Mouse (Mus musculus): ENCODE measurements at regions not wholly inside any gene's neighbourhood (a gene's known extent, or its start where the extent isn't known, plus 50 kb on each side); places are given as distances from the start of the nearest gene placed in this dataset.

DNA sequence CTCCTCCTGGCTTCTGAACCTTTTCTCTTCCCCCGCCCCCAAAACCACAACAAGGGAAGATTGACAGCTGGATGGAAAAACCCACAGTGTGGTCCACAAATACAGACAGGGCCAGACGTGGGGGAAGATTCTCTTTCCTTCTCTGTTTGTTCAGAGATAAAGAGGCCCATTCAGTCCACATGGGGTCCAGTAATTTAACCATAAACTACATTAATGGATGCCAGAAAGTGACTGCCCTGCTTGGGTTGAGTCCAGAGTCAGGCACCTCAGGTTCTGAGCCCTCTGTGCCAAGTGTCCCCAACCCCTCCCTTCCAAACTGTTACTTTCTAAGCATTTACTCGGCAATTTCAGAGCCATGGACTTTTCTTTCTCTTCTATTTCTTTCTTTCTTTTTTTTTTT lies 121.9 kb upstream of the Smyd2 start:
- H3K36me3 ChIP-seq (replicated peaks; ENCODE audit: control insufficient read depth, insufficient read depth): no peaks in the 10 kb centered on the region
- 42% methylated on average over 3 of the region's 3 CpGs for WGBS
- DNase-seq (ENCODE audit: low spot score) (no peak), ATAC-seq (ENCODE audit: low FRiP score) (no peak)
- H3K4me3 ChIP-seq (replicated peaks; ENCODE audit: low read length): no peak overlapping the region
- no peak overlapping the region for H3K9ac ChIP-seq
- no peak overlapping the region for H3K4me2 ChIP-seq (replicated peaks)
- H3K4me1 ChIP-seq (replicated peaks; ENCODE audit: control insufficient read depth, insufficient read depth, low read length): no peaks in the 10 kb centered on the region
- H3K9me3 ChIP-seq (ENCODE audit: control insufficient read depth, low read length): no peaks in the 10 kb centered on the region
- H3K27me3 ChIP-seq (ENCODE audit: control insufficient read depth, insufficient read depth, low read length): no peaks in the 10 kb centered on the region
- H3K27ac ChIP-seq: no peak overlapping the region

DNA sequence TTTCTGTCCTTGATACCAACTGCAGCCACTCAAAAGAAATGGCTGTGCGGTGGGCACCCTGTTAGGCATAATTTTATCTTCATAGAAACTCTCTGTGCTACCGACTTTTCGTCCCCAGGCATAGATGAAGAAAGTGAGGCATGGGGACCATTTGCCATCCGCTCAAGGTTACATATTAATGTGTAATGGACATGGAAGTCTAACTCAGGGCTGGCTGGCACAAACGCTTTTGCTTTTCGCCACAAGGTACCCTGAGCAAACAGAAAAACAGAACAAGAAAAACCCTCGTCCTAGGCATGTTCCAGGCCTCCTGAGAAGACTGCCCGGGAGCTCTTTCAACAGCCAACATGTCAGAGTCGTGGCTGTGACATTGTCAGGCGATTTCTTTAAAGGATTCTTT lies 121.0 kb upstream of the Smyd2 start:
- DNase-seq (ENCODE audit: low spot score): no peak

DNA sequence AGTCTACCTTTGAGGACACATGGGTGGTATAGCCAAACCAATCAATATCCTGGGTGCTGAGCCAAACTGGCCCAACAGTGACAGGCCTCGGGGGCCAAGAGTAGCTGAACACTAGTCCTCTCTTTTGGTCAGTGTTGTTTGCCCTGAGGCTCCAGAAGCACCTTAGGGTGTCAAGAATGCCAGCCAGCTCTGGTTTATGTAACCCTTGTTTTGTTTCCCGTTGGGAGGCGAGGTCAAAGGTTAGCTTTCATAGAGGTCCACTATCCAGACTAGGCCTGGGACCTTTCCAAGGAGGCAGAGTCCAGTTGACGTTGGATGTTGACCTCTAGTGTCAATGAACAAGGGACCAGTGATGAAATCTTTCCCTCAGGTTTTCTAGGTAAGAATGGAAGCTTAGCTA lies 120.0 kb upstream of the Smyd2 start:
- WGBS: 80% methylated on average over 4 of the region's 4 CpGs
- Histone ChIP-seq H3K9ac (no peak overlapping the region), H3K27me3 (ENCODE audit: control insufficient read depth, insufficient read depth, low read length) (no peaks in the 10 kb centered on the region), H3K27ac (no peak overlapping the region), H3K36me3 (replicated peaks; ENCODE audit: control insufficient read depth, insufficient read depth) (no peaks in the 10 kb centered on the region), H3K4me2 (replicated peaks) (no peak overlapping the region), H3K4me3 (replicated peaks; ENCODE audit: low read length) (no peak overlapping the region), H3K4me1 (replicated peaks; ENCODE audit: control insufficient read depth, insufficient read depth, low read length) (no peaks in the 10 kb centered on the region), H3K9me3 (ENCODE audit: control insufficient read depth, low read length) (no peaks in the 10 kb centered on the region)
- ATAC-seq (ENCODE audit: low FRiP score) (no peak), DNase-seq (ENCODE audit: low spot score) (no peak)

More for the DNA sequence above, 121.0 kb upstream of the Smyd2 start:
- no peak for ATAC-seq (ENCODE audit: low FRiP score)
- 85% methylated on average over 10 of the region's 10 CpGs for WGBS
- H3K36me3 ChIP-seq (replicated peaks; ENCODE audit: control insufficient read depth, insufficient read depth): no peaks in the 10 kb centered on the region
- H3K4me1 ChIP-seq (replicated peaks; ENCODE audit: control insufficient read depth, insufficient read depth, low read length): no peaks in the 10 kb centered on the region
- H3K4me3 ChIP-seq (replicated peaks; ENCODE audit: low read length): no peak overlapping the region
- no peak overlapping the region for H3K4me2 ChIP-seq (replicated peaks)
- H3K27me3 ChIP-seq (ENCODE audit: control insufficient read depth, insufficient read depth, low read length): no peaks in the 10 kb centered on the region
- no peak overlapping the region for H3K9ac ChIP-seq
- no peaks in the 10 kb centered on the region for H3K9me3 ChIP-seq (ENCODE audit: control insufficient read depth, low read length)
- H3K27ac ChIP-seq: no peak overlapping the region

DNA sequence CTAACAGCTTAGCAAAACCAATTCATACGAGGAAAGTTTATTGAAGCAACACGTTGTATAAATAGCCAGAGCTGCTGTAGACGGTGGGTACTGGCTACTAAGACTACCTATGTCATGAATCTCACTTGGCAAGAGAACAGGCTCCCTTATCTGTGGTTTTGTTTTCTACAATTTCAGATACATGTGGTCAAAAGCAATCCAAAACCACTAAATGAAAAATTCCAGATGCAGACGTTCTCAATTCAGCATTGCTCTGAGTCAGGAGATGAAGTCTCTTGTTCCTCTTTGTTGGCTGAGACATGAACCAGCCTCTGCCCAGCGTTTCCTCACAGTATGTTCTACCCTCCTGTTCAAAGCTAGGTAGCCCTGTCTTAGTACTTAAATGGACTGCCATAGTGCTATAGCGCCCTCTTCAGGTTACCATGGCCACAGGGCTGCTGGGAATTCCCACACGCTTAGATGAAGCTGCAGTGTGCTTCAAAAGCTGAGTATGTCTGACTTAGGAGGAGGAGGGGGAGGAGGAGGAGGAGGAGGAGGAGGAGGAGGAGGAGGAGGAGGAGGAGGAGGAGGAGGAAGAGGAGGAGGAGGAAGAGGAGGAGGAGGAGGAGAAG lies 119.0 kb upstream of the Smyd2 start:
- no peaks in the 10 kb centered on the region for H3K27me3 ChIP-seq (ENCODE audit: control insufficient read depth, insufficient read depth, low read length)

DNA sequence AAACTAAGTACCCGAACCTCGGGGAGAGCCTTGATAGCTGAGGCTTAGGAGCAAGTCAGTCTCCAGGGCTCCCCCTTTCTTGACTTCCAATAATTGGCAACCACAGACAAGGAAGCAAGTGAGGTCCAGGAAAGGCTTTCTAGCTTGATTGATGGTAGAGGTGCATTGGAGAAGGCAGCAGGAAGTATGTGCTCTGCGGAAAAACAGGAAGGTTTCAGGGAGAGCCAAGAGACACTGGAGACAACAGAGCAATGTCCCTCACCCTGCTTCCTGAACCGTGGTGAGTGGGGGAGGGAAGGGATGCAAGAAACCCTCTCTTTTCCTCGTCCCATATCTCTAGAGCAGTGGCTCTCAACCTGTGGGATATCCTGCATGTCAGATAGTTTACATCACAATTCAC lies 115.9 kb upstream of the Smyd2 start:
- no peaks in the 10 kb centered on the region for H3K4me1 ChIP-seq (replicated peaks; ENCODE audit: control insufficient read depth, insufficient read depth, low read length)
- 43% methylated on average over 5 of the region's 5 CpGs for WGBS
- H3K36me3 ChIP-seq (replicated peaks; ENCODE audit: control insufficient read depth, insufficient read depth): no peaks in the 10 kb centered on the region
- H3K4me3 ChIP-seq (replicated peaks; ENCODE audit: low read length): no peak overlapping the region
- no peak overlapping the region for H3K27ac ChIP-seq
- H3K9me3 ChIP-seq (ENCODE audit: control insufficient read depth, low read length): no peaks in the 10 kb centered on the region
- DNase-seq (ENCODE audit: low spot score) (no peak), ATAC-seq (ENCODE audit: low FRiP score) (no peak)
- no peak overlapping the region for H3K9ac ChIP-seq
- no peaks in the 10 kb centered on the region for H3K27me3 ChIP-seq (ENCODE audit: control insufficient read depth, insufficient read depth, low read length)
- H3K4me2 ChIP-seq (replicated peaks): no peak overlapping the region

More for the DNA sequence above, 119.0 kb upstream of the Smyd2 start:
- no peak overlapping the region for H3K9ac ChIP-seq
- WGBS: 69% methylated on average over 7 of the region's 7 CpGs
- DNase-seq (ENCODE audit: low spot score): no peak
- no peak overlapping the region for H3K27ac ChIP-seq
- H3K4me3 ChIP-seq (replicated peaks; ENCODE audit: low read length): no peak overlapping the region
- H3K4me1 ChIP-seq (replicated peaks; ENCODE audit: control insufficient read depth, insufficient read depth, low read length): no peaks in the 10 kb centered on the region
- H3K9me3 ChIP-seq (ENCODE audit: control insufficient read depth, low read length): no peaks in the 10 kb centered on the region
- no peaks in the 10 kb centered on the region for H3K36me3 ChIP-seq (replicated peaks; ENCODE audit: control insufficient read depth, insufficient read depth)
- ATAC-seq (ENCODE audit: low FRiP score): no peak
- no peak overlapping the region for H3K4me2 ChIP-seq (replicated peaks)

DNA sequence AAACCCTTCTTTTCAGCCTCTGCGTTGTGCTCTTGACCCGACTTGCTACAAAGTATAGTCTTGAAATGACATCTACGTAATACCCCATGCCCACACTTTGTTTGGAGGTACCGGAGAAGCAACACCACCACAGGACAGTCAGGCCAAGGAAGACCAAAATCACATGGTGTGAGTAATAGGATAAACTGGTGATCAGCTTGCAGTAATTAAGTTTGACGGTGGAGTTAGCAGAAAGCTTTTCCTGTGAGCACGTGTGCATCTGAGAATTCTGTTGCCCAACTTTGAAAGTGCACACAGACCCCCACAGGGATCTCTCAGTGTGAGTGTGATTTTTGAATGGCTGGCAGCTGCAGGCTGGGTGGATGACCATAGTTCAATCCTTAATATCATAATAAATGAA lies 114.6 kb upstream of the Smyd2 start:
- no peaks in the 10 kb centered on the region for H3K4me1 ChIP-seq (replicated peaks; ENCODE audit: control insufficient read depth, insufficient read depth, low read length)
- H3K4me2 ChIP-seq (replicated peaks): no peak overlapping the region
- DNase-seq (ENCODE audit: low spot score) (no peak), ATAC-seq (ENCODE audit: low FRiP score) (no peak)
- no peak overlapping the region for H3K4me3 ChIP-seq (replicated peaks; ENCODE audit: low read length)
- no peaks in the 10 kb centered on the region for H3K27me3 ChIP-seq (ENCODE audit: control insufficient read depth, insufficient read depth, low read length)
- 76% methylated on average over 6 of the region's 6 CpGs for WGBS
- H3K9ac ChIP-seq: no peak overlapping the region
- H3K36me3 ChIP-seq (replicated peaks; ENCODE audit: control insufficient read depth, insufficient read depth): no peaks in the 10 kb centered on the region
- H3K9me3 ChIP-seq (ENCODE audit: control insufficient read depth, low read length): no peaks in the 10 kb centered on the region
- H3K27ac ChIP-seq: no peak overlapping the region

DNA sequence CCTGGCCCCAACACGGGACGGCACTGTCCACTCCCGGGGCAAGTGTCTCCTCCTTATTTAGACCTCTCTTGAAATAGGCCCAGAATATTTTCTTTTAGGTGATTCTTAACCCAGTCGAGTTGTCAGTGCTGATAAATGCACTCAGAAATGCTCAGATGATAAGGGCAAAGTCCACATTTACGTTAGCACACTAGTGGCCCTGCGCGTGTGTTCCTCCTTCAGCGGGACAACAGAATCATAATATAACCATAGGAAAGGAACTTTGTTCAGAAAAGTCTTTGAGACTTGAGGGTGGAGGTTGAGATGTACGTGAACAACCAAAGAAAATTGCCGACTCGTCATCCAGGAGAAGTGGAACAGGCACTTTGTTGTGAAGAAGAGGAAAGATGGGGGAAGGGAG lies 113.8 kb upstream of the Smyd2 start:
- WGBS: 89% methylated on average over 11 of the region's 11 CpGs
- no peaks in the 10 kb centered on the region for H3K27me3 ChIP-seq (ENCODE audit: control insufficient read depth, insufficient read depth, low read length)
- ATAC-seq (ENCODE audit: low FRiP score): no peak

DNA sequence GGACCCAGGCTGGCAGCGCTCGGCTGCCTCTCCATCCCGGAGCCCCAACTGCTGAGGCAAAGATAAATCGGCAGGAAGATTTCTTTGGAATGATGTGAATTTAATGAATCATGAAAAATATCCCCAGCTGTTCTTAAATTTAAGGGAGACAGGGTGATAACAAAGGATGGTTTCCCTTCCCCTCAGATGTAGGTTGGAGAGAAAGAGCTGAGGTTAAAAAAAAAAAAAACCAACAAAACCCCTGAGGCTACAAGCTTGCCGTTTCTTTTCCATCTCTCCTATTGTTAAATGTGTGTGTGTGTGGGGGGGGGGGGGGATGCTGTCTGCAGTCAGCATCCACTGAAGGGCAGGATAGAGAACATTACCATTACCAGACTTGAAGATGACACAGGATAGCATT lies 111.9 kb upstream of the Smyd2 start:
- no peaks in the 10 kb centered on the region for H3K4me1 ChIP-seq (replicated peaks; ENCODE audit: control insufficient read depth, insufficient read depth, low read length)
- no peak overlapping the region for H3K4me3 ChIP-seq (replicated peaks; ENCODE audit: low read length)
- H3K27me3 ChIP-seq (ENCODE audit: control insufficient read depth, insufficient read depth, low read length): no peaks in the 10 kb centered on the region
- no peak overlapping the region for H3K9ac ChIP-seq
- ATAC-seq (ENCODE audit: low FRiP score): no peak
- no peaks in the 10 kb centered on the region for H3K36me3 ChIP-seq (replicated peaks; ENCODE audit: control insufficient read depth, insufficient read depth)
- DNase-seq (ENCODE audit: low spot score): no peak
- no peak overlapping the region for H3K4me2 ChIP-seq (replicated peaks)
- H3K27ac ChIP-seq: no peak overlapping the region
- 31% methylated on average over 5 of the region's 5 CpGs for WGBS
- no peaks in the 10 kb centered on the region for H3K9me3 ChIP-seq (ENCODE audit: control insufficient read depth, low read length)

More for the DNA sequence above, 113.8 kb upstream of the Smyd2 start:
- no peaks in the 10 kb centered on the region for H3K9me3 ChIP-seq (ENCODE audit: control insufficient read depth, low read length)
- H3K4me1 ChIP-seq (replicated peaks; ENCODE audit: control insufficient read depth, insufficient read depth, low read length): no peaks in the 10 kb centered on the region
- no peak for DNase-seq (ENCODE audit: low spot score)
- no peak overlapping the region for H3K27ac ChIP-seq
- H3K4me2 ChIP-seq (replicated peaks): no peak overlapping the region
- H3K4me3 ChIP-seq (replicated peaks; ENCODE audit: low read length): no peak overlapping the region
- H3K36me3 ChIP-seq (replicated peaks; ENCODE audit: control insufficient read depth, insufficient read depth): no peaks in the 10 kb centered on the region
- H3K9ac ChIP-seq: no peak overlapping the region

DNA sequence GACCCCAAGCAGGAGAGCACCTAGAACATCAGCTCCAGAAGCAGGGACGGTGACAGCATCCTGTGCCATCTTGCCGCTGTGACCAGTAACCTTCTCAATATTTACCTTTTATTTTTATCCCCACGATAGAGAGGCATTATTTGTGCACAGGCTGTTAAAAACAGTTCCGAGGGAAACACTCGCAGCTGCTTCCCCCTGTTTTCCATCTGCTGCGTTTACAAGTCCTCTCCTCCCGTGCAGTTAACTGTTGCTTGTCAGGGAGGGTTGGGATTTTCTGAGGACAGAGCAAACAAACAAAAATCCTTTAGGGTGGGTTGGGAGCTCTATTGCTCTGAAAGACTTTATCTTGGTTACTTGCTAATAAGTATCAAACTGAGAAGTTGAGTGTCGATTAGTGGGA lies 105.4 kb upstream of the Smyd2 start:
- 40% methylated on average over 8 of the region's 8 CpGs for WGBS
- H3K27me3 ChIP-seq (ENCODE audit: control insufficient read depth, insufficient read depth, low read length): no peaks in the 10 kb centered on the region
- no peak for ATAC-seq (ENCODE audit: low FRiP score)
- H3K36me3 ChIP-seq (replicated peaks; ENCODE audit: control insufficient read depth, insufficient read depth): no peaks in the 10 kb centered on the region
- H3K9me3 ChIP-seq (ENCODE audit: control insufficient read depth, low read length): no peaks in the 10 kb centered on the region
- no peak overlapping the region for H3K4me2 ChIP-seq (replicated peaks)
- no peaks in the 10 kb centered on the region for H3K4me1 ChIP-seq (replicated peaks; ENCODE audit: control insufficient read depth, insufficient read depth, low read length)
- no peak overlapping the region; the same call in 1 of the 2 replicates for H3K9ac ChIP-seq
- DNase-seq (ENCODE audit: low spot score): no peak
- H3K4me3 ChIP-seq (replicated peaks; ENCODE audit: low read length): no peak overlapping the region
- H3K27ac ChIP-seq: no peak overlapping the region

DNA sequence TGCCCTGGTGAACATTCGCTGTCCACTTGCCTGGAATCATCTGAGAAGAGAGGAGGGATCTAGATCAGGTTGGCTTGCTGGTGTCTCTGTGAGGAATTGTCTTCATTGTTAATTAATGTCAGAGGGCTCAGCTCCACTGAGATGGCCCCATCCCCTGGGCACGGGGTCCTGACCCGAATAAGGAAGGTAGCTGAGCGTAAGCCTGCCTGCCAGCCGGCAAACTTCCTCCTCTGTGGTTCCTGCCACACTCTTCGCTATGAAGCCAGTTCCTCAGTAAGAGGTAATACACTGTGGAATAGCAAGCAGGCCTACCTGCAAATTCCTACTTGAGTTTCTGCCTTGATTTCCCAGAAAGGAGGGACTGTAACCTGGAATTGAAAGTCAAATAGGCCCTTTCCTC lies 87.3 kb upstream of the Smyd2 start:
- H3K27ac ChIP-seq: no peak overlapping the region
- H3K4me1 ChIP-seq (replicated peaks; ENCODE audit: control insufficient read depth, insufficient read depth, low read length): 0 out of 2 replicates have a peak, but pooled peaks cover 2% of the 10 kb centered on the region
- H3K4me3 ChIP-seq (replicated peaks; ENCODE audit: low read length): no peak overlapping the region
- H3K4me2 ChIP-seq (replicated peaks): no peak overlapping the region
- no peaks in the 10 kb centered on the region for H3K36me3 ChIP-seq (replicated peaks; ENCODE audit: control insufficient read depth, insufficient read depth)
- ATAC-seq (ENCODE audit: low FRiP score) (no peak), DNase-seq (ENCODE audit: low spot score) (no peak)
- H3K9ac ChIP-seq: no peak overlapping the region
- no peaks in the 10 kb centered on the region for H3K9me3 ChIP-seq (ENCODE audit: control insufficient read depth, low read length)
- no peaks in the 10 kb centered on the region for H3K27me3 ChIP-seq (ENCODE audit: control insufficient read depth, insufficient read depth, low read length)
- 77% methylated on average over 6 of the region's 6 CpGs for WGBS

All from hindbrain, embryonic 14.5 days (tissue).